Mouse (Mus musculus) CH12.LX (cell line): ENCODE data around the gene Caln1. TPM values are rescaled to one million over a fixed set of nuclear protein-coding genes. Genes with fewer than 3 reads are reported as not detected.

Experiments used
- DNase-seq: peaks from one replicate; pipeline ENCODE4 v3.0.0-alpha.2; 2013; ENCODE audit errors: extremely low read depth
- H3K27ac ChIP-seq: 2 replicates; pipeline ENCODE4 v1.5.1; 2012; ENCODE audit warnings: low read depth, mild to moderate bottlenecking, control low read depth, moderate library complexity; ENCODE audit not compliant: insufficient read depth
- H3K27me3 ChIP-seq: replicated peaks from 2 replicates; pipeline ENCODE3; 2012; ENCODE audit warnings: inconsistent platforms
- H3K36me3 ChIP-seq, 2 experiments: replicated peaks in 1 of 2; 2 replicates each; pipeline versions ENCODE3 to v1.6.1; 2012; ENCODE audit warnings: inconsistent platforms in 1 of 2, low read length in 1 of 2, mild to moderate bottlenecking in 1 of 2, mixed read lengths in 1 of 2, moderate library complexity in 1 of 2; ENCODE audit not compliant: control insufficient read depth in 1 of 2, insufficient read depth in 1 of 2
- H3K4me1 ChIP-seq, 2 experiments: 2 replicates each; pipeline ENCODE4 v1.6.1; 2012; ENCODE audit warnings: inconsistent platforms in 1 of 2, moderate library complexity in 1 of 2; ENCODE audit not compliant: insufficient read depth in 2 of 2, control insufficient read depth in 1 of 2
- H3K4me2 ChIP-seq: 2 replicates; pipeline ENCODE4 v1.6.1; 2012; ENCODE audit warnings: low read depth, mild to moderate bottlenecking, control low read depth; ENCODE audit not compliant: poor library complexity, insufficient read depth, severe bottlenecking
- H3K4me3 ChIP-seq, 3 experiments: fragments of 150-350 bp in 1 of 3; sonication (generic) in 1 of 3; replicated peaks in 1 of 3; 2 replicates each; pipeline versions ENCODE3 to v1.5.1; 2011 to 2012; ENCODE audit warnings: low read depth in 2 of 3, low read length in 2 of 3, mild to moderate bottlenecking in 2 of 3, moderate library complexity in 2 of 3, control low read depth in 1 of 3, improper control_type of control experiment in 1 of 3, inconsistent platforms in 1 of 3, mixed read lengths in 1 of 3; ENCODE audit not compliant: poor library complexity in 1 of 3
- H3K79me2 ChIP-seq: replicated peaks from 2 replicates; pipeline ENCODE4 v1.6.1; 2012; ENCODE audit warnings: mild to moderate bottlenecking, moderate library complexity; ENCODE audit not compliant: control insufficient read depth, poor library complexity, insufficient read depth, severe bottlenecking; ENCODE audit errors: extremely low read depth
- H3K9ac ChIP-seq: 2 replicates; pipeline ENCODE4 v1.6.1; 2012; ENCODE audit warnings: low read depth, mild to moderate bottlenecking, control low read depth, moderate library complexity; ENCODE audit not compliant: insufficient read depth
- H3K9me3 ChIP-seq: replicated peaks from 2 replicates; pipeline ENCODE3; 2012; ENCODE audit warnings: low read length, inconsistent platforms, mixed read lengths
- BHLHE40 ChIP-seq: IDR thresholded peaks from 2 replicates; pipeline ENCODE4 v1.6.1; 2011; ENCODE audit warnings: mild to moderate bottlenecking, low read depth, low read length, improper control_type of control experiment
- CHD1 ChIP-seq: IDR thresholded peaks from 2 replicates; pipeline ENCODE4 v1.6.1; 2012; ENCODE audit warnings: low read depth, low read length, improper control_type of control experiment, inconsistent platforms
- CHD2 ChIP-seq: IDR thresholded peaks from 2 replicates; pipeline ENCODE4 v1.6.1; 2011; ENCODE audit warnings: low read length, improper control_type of control experiment
- ELF1 ChIP-seq: IDR thresholded peaks from 2 replicates; pipeline ENCODE4 v1.6.1; 2014; ENCODE audit warnings: low read depth, mild to moderate bottlenecking, inconsistent platforms, low read length, improper control_type of control experiment
- EP300 ChIP-seq: IDR thresholded peaks from 2 replicates; pipeline ENCODE4 v1.6.1; 2011; ENCODE audit warnings: low read length, improper control_type of control experiment
- HCFC1 ChIP-seq: IDR thresholded peaks from 2 replicates; pipeline ENCODE4 v1.6.1; 2012; ENCODE audit warnings: low read depth, mild to moderate bottlenecking, inconsistent platforms, low read length, improper control_type of control experiment
- JUN ChIP-seq: IDR thresholded peaks from 2 replicates; pipeline ENCODE4 v1.6.1; 2011; ENCODE audit warnings: low read depth, mild to moderate bottlenecking, low read length, improper control_type of control experiment, moderate library complexity; ENCODE audit not compliant: insufficient read depth
- JUND ChIP-seq: conservative IDR thresholded peaks from 2 replicates; pipeline ENCODE4 v1.6.1; 2011; ENCODE audit warnings: low read depth, low read length, improper control_type of control experiment
- MAFK ChIP-seq: IDR thresholded peaks from 2 replicates; pipeline ENCODE4 v1.6.1; 2011; ENCODE audit warnings: low read length, improper control_type of control experiment; ENCODE audit not compliant: insufficient replicate concordance
- MAZ ChIP-seq: IDR thresholded peaks from 2 replicates; pipeline ENCODE4 v1.6.1; 2012; ENCODE audit warnings: low read depth, mild to moderate bottlenecking, inconsistent platforms, low read length, improper control_type of control experiment, moderate library complexity
- MXI1 ChIP-seq: IDR thresholded peaks from 2 replicates; pipeline ENCODE4 v1.6.1; 2011; ENCODE audit warnings: mild to moderate bottlenecking, low read depth, low read length, improper control_type of control experiment
- SIN3A ChIP-seq: IDR thresholded peaks from 2 replicates; pipeline ENCODE4 v1.6.1; 2012; ENCODE audit warnings: low read length, improper control_type of control experiment, inconsistent platforms
- SMC3 ChIP-seq: IDR thresholded peaks from 2 replicates; pipeline ENCODE4 v1.6.1; 2011; ENCODE audit warnings: low read depth, low read length, improper control_type of control experiment
- USF1 ChIP-seq: IDR thresholded peaks from 2 replicates; pipeline ENCODE4 v1.6.1; 2014; ENCODE audit warnings: low read depth, mild to moderate bottlenecking, inconsistent platforms, low read length, improper control_type of control experiment
- ZC3H11A ChIP-seq: IDR thresholded peaks from 2 replicates; pipeline ENCODE4 v1.6.1; 2012; ENCODE audit warnings: low read depth, mild to moderate bottlenecking, inconsistent platforms, low read length, improper control_type of control experiment
- ZNF384 ChIP-seq: IDR thresholded peaks from 2 replicates; pipeline ENCODE4 v1.6.1; 2012; ENCODE audit warnings: low read depth, low read length, improper control_type of control experiment, inconsistent platforms
- dilution Hi-C: fragments of 300-500 bp; cut with MboI; formaldehyde crosslinking; loops from 2 replicates; pipeline ENCODE4 v1.14.3; 2020; ENCODE audit warnings: low sequenced_read_pairs; ENCODE audit not compliant: extremely low pct_unique_long_range_greater_than_20kb, extremely low pct_ligation_motif_present
- in situ Hi-C: fragments of 300-500 bp; cut with MboI; formaldehyde crosslinking; loops from 3 replicates; pipeline ENCODE4 v1.14.3; 2019; ENCODE audit warnings: low sequenced_read_pairs, low pct_ligation_motif_present, low pct_unique_long_range_greater_than_20kb, mixed read lengths
- polyA plus RNA-seq: library from polyadenylated mRNA; unstranded; fragments of >175 nt; gene quantifications from 2 replicates; pipeline ENCODE4 v1.2.1, GENCODE M21; 2012; ENCODE audit warnings: low read depth; ENCODE audit not compliant: insufficient read length
- total RNA-seq, 2 experiments: library from RNA; depleted of rRNA; stranded (reverse); fragments of 300-350 nt in 1 of 2; fragments of >200 nt in 1 of 2; gene quantifications; 2 replicates each; pipeline ENCODE4 v1.2.3; 2012 to 2014

The Caln1 gene
- total and polyA plus RNA-seq, 3 experiments, result under 0.01 TPM; not detected in 2

GRCm38 (mm10) chr5:130691349-130691748 lies 322.1 kb downstream of the Caln1 start:
- Histone ChIP-seq H3K27me3 (no peaks in the 10 kb centered on the region), H3K27ac (no peak overlapping the region), H3K9ac (no peak overlapping the region), H3K4me3 (no peak overlapping the region), H3K79me2 (no peaks in the 10 kb centered on the region), H3K4me2 (no peak overlapping the region), H3K4me1 (no peaks in the 10 kb centered on the region), H3K36me3 (no peaks in the 10 kb centered on the region), H3K9me3 (peaks cover 29% of the 10 kb centered on the region)
- dilution Hi-C loops (no loop called here), in situ Hi-C loops (no loop called here)
- no peak for DNase-seq
- TF ChIP-seq HCFC1, result no peak
- TF ChIP-seq CHD2, result no peak
- no peak for TF ChIP-seq SMC3
- TF ChIP-seq JUN, result no peak
- no peak for TF ChIP-seq EP300
- TF ChIP-seq ZC3H11A, result no peak
- no peak for TF ChIP-seq ZNF384

- no peak for TF ChIP-seq USF1
- TF ChIP-seq BHLHE40, result no peak
- TF ChIP-seq MXI1, result no peak
- TF ChIP-seq HCFC1, result no peak
- no peak for TF ChIP-seq ELF1
- TF ChIP-seq MAZ, result no peak
- TF ChIP-seq MAFK, result no peak
- no peak for TF ChIP-seq CHD1
- TF ChIP-seq JUND, result no peak
- TF ChIP-seq SIN3A, result no peak
- TF ChIP-seq, all 38 proteins: peak for 0
- Histone ChIP-seq H3K9ac (no peak overlapping the region), H3K27ac (no peak overlapping the region), H3K79me2 (no peaks in the 10 kb centered on the region), H3K4me1 (no peaks in the 10 kb centered on the region), H3K27me3 (no peaks in the 10 kb centered on the region), H3K4me3 (no peak overlapping the region), H3K36me3 (no peaks in the 10 kb centered on the region), H3K4me2 (no peak overlapping the region), H3K9me3 (peaks cover 27% of the 10 kb centered on the region)
- dilution Hi-C loops (no loop called here), in situ Hi-C loops (no loop called here)
- no peak for DNase-seq
Measured at GRCm38 (mm10) chr5:130699476-130699875, 330.2 kb downstream of the Caln1 start.
